Mouse (Mus musculus): ENCODE results near the gene Gm20765.
"Not testable (repeated sequence)": the region's sequence is repeated elsewhere in the genome, so short reads cannot be mapped to it uniquely, and the experiment has no call there.

The Gm20765 gene

DNA sequence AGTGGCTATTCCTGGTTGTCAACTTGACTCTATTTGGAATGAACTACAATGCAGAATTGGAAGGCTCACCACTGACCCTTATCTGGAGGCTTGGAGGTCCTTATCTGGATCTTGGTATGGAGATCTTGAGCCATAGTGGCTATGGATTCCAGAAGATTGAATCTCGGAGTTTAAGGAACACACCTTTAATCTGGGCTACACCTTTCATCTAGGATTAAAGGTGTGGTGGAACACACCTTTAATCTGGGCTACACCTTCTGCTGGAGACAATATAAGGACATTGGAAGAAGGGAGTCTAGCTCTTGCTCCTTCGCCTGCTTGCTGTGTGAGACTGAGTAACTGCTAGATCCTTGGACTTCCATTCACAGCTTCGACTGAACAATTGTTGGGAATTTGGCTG is at the start of gene Gm20765:
Gm20765 (plus strand) TSS at position 301 of the 400 bp plus-strand sequence.
- not testable (repeated sequence) for DNase-seq

- not testable (repeated sequence) for DNase-seq
Observed at GRCm38 (mm10) chr10:104142687-104143086, 42.6 kb upstream of the Gm20765 start, which contains the start of gene Gm21293. Gm21293 (plus strand) TSS chr10:104142987.

- DNase-seq, result not testable (repeated sequence)
Observed at GRCm38 (mm10) chr10:104151197-104151596, 34.1 kb upstream of the Gm20765 start, which contains the start of gene Gm6763. Gm6763 (plus strand) TSS chr10:104151497.

DNA sequence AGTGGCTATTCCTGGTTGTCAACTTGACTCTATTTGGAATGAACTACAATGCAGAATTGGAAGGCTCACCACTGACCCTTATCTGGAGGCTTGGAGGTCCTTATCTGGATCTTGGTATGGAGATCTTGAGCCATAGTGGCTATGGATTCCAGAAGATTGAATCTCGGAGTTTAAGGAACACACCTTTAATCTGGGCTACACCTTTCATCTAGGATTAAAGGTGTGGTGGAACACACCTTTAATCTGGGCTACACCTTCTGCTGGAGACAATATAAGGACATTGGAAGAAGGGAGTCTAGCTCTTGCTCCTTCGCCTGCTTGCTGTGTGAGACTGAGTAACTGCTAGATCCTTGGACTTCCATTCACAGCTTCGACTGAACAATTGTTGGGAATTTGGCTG is 25.6 kb upstream of the Gm20765 start, which contains the start of gene Gm8764:
Gm8764 (plus strand) TSS at position 301 of the 400 bp plus-strand sequence.
- not testable (repeated sequence) for DNase-seq

GRCm38 (mm10) chr10:104168215-104168614 is 17.1 kb upstream of the Gm20765 start, which contains the start of gene Gm21304:
Gm21304 (plus strand) TSS chr10:104168515.
- not testable (repeated sequence) for DNase-seq

DNA sequence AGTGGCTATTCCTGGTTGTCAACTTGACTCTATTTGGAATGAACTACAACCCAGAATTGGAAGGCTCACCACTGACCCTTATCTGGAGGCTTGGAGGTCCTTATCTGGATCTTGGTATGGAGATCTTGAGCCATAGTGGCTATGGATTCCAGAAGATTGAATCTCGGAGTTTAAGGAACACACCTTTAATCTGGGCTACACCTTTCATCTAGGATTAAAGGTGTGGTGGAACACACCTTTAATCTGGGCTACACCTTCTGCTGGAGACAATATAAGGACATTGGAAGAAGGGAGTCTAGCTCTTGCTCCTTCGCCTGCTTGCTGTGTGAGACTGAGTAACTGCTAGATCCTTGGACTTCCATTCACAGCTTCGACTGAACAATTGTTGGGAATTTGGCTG is 8.6 kb upstream of the Gm20765 start, which contains the start of gene Gm21312:
Gm21312 (plus strand) TSS at position 301 of the 400 bp plus-strand sequence.
- not testable (repeated sequence) for DNase-seq

DNA sequence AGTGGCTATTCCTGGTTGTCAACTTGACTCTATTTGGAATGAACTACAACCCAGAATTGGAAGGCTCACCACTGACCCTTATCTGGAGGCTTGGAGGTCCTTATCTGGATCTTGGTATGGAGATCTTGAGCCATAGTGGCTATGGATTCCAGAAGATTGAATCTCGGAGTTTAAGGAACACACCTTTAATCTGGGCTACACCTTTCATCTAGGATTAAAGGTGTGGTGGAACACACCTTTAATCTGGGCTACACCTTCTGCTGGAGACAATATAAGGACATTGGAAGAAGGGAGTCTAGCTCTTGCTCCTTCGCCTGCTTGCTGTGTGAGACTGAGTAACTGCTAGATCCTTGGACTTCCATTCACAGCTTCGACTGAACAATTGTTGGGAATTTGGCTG is 8.4 kb downstream of the Gm20765 start, which contains the start of gene Gm4340:
Gm4340 (plus strand) TSS at position 301 of the 400 bp plus-strand sequence.
- DNase-seq, result not testable (repeated sequence)

DNA sequence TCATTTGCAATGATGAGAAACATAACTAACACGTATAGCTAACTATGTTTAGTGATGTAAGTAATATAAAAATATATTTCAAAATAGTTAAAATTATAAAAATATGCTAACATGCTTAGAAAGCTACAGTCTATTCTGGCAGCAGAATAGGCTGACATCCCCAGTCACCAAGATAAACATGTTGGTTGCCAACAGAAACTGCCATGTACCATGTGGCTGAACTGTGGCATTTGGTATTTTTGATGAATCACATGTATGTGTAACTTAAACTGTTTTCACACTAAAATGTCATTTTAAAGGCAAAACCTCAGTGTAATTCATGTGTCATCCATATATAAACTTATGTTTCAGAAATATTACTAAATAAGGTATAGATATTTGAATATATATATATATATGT is 24.3 kb downstream of the Gm20765 start:
- no peak for DNase-seq

- no peak for DNase-seq
Observed at GRCm38 (mm10) chr10:104210268-104210990, 25.1 kb downstream of the Gm20765 start.

DNA sequence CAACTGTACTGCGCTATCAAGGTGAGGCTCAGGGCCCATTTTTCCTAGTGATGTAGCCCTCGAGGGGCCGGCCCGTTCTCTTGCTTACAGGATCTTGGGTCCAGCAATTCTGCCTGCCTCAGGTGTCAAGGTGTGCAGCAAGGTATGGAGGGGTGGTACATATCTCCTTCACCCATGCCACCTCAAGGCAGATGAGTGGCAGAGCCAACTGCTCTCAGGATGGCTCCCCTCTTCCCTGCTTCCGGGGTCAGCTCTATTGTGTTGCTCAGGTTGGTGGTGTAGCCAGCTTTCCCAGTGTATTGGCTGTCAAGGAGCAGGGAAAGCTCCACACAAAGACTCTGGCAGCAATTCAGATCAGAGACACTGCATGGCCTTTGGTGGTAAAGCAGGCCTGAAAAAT is 29.2 kb downstream of the Gm20765 start:
- DNase-seq, result no peak

GRCm38 (mm10) chr10:104220303-104221021 is 35.1 kb downstream of the Gm20765 start:
- DNase-seq, result no peak

All from retina, postnatal 1 day (tissue).